Mouse (Mus musculus): ENCODE data around the gene Pycard.
"Not testable (repeated sequence)": the region's sequence is repeated elsewhere in the genome, so short reads cannot be mapped to it uniquely, and the experiment has no call there.

GRCm38 (mm10) chr7:128016134-128016533 lies 22.5 kb upstream of the Pycard start:
- not testable (repeated sequence) for TF ChIP-seq CTCF (IDR thresholded peaks at IDR 0.05; ENCODE audit: borderline replicate concordance, insufficient read depth, low read length); POLR2A (IDR thresholded peaks at IDR 0.05; ENCODE audit: low read depth, low read length)
